Comparison of ENCODE assay signal across 19 mouse cellular contexts in the genomic region with DNA sequence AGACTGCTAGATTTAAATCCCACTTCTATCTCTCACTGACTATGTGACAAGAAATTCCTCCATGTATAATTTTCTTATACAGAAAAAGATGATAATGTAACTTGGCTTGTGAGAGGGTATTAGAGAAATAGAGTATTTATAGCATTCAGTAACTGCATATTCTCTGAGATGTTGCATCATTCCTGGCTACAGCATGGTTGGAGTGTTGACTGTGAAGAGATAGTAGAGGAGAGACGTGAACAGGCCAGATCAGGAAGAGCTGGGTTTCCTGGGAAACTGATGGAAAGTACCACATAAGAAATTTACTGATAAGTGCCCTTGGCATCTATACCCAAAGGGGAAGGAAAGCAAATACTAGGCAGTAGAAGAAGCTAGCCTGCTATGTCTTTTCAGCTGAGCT. TPM values are rescaled to one million over a fixed set of nuclear protein-coding genes. Genes with fewer than 3 reads are reported as not detected.
DNase-seq lines count a peak whose midpoint lies in the region; ATAC-seq and TF ChIP-seq lines count a peak whose summit lies in the region.
"Had no signal": no experiment of that assay in that cellular context is flagged by ENCODE, and none has a peak within 500 bp of the region (broad histone marks: within the 10 kb centered on the region; RNA-seq: fewer than 3 reads in every experiment).

No protein-coding gene starts in this region.

- no peak for TF ChIP-seq EP300 in lung, postnatal 0 days (IDR thresholded peaks at IDR 0.05)
- TF ChIP-seq EP300 in liver, postnatal 0 days (IDR thresholded peaks at IDR 0.05; ENCODE audit: low read depth), result no peak

- no peak for ATAC-seq in liver, embryonic 11.5 days (replicated peaks; ENCODE audit: low FRiP score)
- no peak for ATAC-seq in lung, postnatal 0 days
- peak; percentile 71 for ATAC-seq in liver, postnatal 0 days
- ATAC-seq: forebrain, embryonic 14.5 days had no signal

- H3K79me2 ChIP-seq in liver, adult 2 months (ENCODE audit: control insufficient read depth, insufficient read depth, low read length), result no peaks in the 10 kb centered on the region

- H3K36me3 ChIP-seq in liver, adult 2 months (ENCODE audit: control insufficient read depth, insufficient read depth, low read length), result no peaks in the 10 kb centered on the region
- H3K36me3 ChIP-seq in liver, embryonic 11.5 days (ENCODE audit: control insufficient read depth, insufficient read depth, low read length), result no peaks in the 10 kb centered on the region
- no peaks in the 10 kb centered on the region for H3K36me3 ChIP-seq in lung, postnatal 0 days (ENCODE audit: insufficient read depth, low read length)
- no peaks in the 10 kb centered on the region for H3K36me3 ChIP-seq in liver, postnatal 0 days (replicated peaks; ENCODE audit: insufficient read depth, low read length)
- H3K36me3 ChIP-seq: embryonic facial prominence, embryonic 12.5 days; embryonic facial prominence, embryonic 15.5 days; hindbrain, embryonic 12.5 days; hindbrain, embryonic 15.5 days had no signal

- TF ChIP-seq POLR2A in liver, adult 2 months (IDR thresholded peaks at IDR 0.05; ENCODE audit: extremely low read depth, insufficient read depth, low read length), result no peak

- DNase-seq in liver, adult 2 months (ENCODE audit: extremely low read depth, low read depth, low spot score), result peak; percentile 75
- DNase-seq in liver, embryonic 11.5 days (ENCODE audit: low spot score), result no peak
- peak; percentile 22 for DNase-seq in lung, postnatal 0 days (ENCODE audit: low spot score)
- no peak for DNase-seq in lung, postnatal 36 days
- DNase-seq in liver, postnatal 0 days, result no peak
- DNase-seq in gastrocnemius, adult 2 months, result no peak
- DNase-seq: adrenal gland, adult 8-10 months; adrenal gland, postnatal 25 days; cerebellum, adult 18-20 months; cerebellum, adult 9-10 months; cerebellum, postnatal 14 days; gastrocnemius, postnatal 14 days; heart, adult 11 months had no signal

- WGBS in liver, adult 2 months, result 6% methylated on average over 1 of the region's 1 CpGs
- WGBS in liver, embryonic 11.5 days, result 41% methylated on average over 1 of the region's 1 CpGs
- WGBS in lung, postnatal 0 days, result 20% methylated on average over 1 of the region's 1 CpGs
- 46% methylated on average over 1 of the region's 1 CpGs for WGBS in liver, postnatal 0 days (ENCODE audit: insufficient replicate concordance)

- H3K4me3 ChIP-seq in liver, adult 2 months (ENCODE audit: insufficient read depth, low read depth, low read length), result peak overlapping the region; percentile 30; the same call in 1 of the 2 replicates
- H3K4me3 ChIP-seq in liver, embryonic 11.5 days (ENCODE audit: low read depth, low read length), result no peak overlapping the region
- H3K4me3 ChIP-seq in lung, postnatal 0 days (ENCODE audit: low read depth, low read length), result no peak overlapping the region
- no peak overlapping the region for H3K4me3 ChIP-seq in liver, postnatal 0 days (ENCODE audit: low read depth, low read length)
- H3K4me3 ChIP-seq in gastrocnemius, adult 2 months, result no peak overlapping the region
- H3K4me3 ChIP-seq: embryonic facial prominence, embryonic 12.5 days; embryonic facial prominence, embryonic 15.5 days; hindbrain, embryonic 12.5 days; hindbrain, embryonic 15.5 days had no signal

- peaks cover 9% of the 10 kb centered on the region; the same call in 1 of the 2 replicates for H3K4me1 ChIP-seq in liver, adult 2 months (ENCODE audit: control insufficient read depth, insufficient read depth, low read length)
- no peaks in the 10 kb centered on the region for H3K4me1 ChIP-seq in liver, embryonic 11.5 days (replicated peaks; ENCODE audit: control insufficient read depth, insufficient read depth, low read length)
- H3K4me1 ChIP-seq in lung, postnatal 0 days (ENCODE audit: insufficient read depth, low read depth, low read length), result no peaks in the 10 kb centered on the region
- H3K4me1 ChIP-seq in liver, postnatal 0 days (ENCODE audit: insufficient read depth), result no peaks in the 10 kb centered on the region
- H3K4me1 ChIP-seq: embryonic facial prominence, embryonic 15.5 days; hindbrain, embryonic 12.5 days had no signal

- H3K9ac ChIP-seq in liver, adult 2 months (ENCODE audit: low read depth, low read length), result peak overlapping the region; percentile 64
- no peak overlapping the region for H3K9ac ChIP-seq in liver, embryonic 11.5 days (ENCODE audit: low read depth, low read length)
- no peak overlapping the region for H3K9ac ChIP-seq in lung, postnatal 0 days (replicated peaks; ENCODE audit: low read depth)
- H3K9ac ChIP-seq in liver, postnatal 0 days (replicated peaks), result 0 out of 2 replicates have a peak overlapping the region, but pooled peaks have one; percentile 30
- H3K9ac ChIP-seq: embryonic facial prominence, embryonic 12.5 days; embryonic facial prominence, embryonic 15.5 days; hindbrain, embryonic 12.5 days; hindbrain, embryonic 15.5 days had no signal

- TF ChIP-seq CTCF in liver, adult 2 months (IDR thresholded peaks at IDR 0.05; ENCODE audit: low read depth, low read length), result no peak
- no peak for TF ChIP-seq CTCF in lung, postnatal 0 days (IDR thresholded peaks at IDR 0.05)
- no peak for TF ChIP-seq CTCF in liver, postnatal 0 days (IDR thresholded peaks at IDR 0.05; ENCODE audit: low read depth)
- TF ChIP-seq CTCF in gastrocnemius, adult 2 months (IDR thresholded peaks at IDR 0.05), result no peak

- H3K9me3 ChIP-seq in liver, embryonic 11.5 days (ENCODE audit: control insufficient read depth, low read length), result no peaks in the 10 kb centered on the region
- H3K9me3 ChIP-seq in lung, postnatal 0 days (ENCODE audit: low read length), result no peaks in the 10 kb centered on the region
- H3K9me3 ChIP-seq in liver, postnatal 0 days (ENCODE audit: low read length), result no peaks in the 10 kb centered on the region
- H3K9me3 ChIP-seq: embryonic facial prominence, embryonic 12.5 days; embryonic facial prominence, embryonic 15.5 days; hindbrain, embryonic 12.5 days; hindbrain, embryonic 15.5 days had no signal

- H3K4me2 ChIP-seq in liver, embryonic 11.5 days, result no peak overlapping the region
- no peak overlapping the region for H3K4me2 ChIP-seq in lung, postnatal 0 days (replicated peaks; ENCODE audit: low read depth, low read length)
- H3K4me2 ChIP-seq in liver, postnatal 0 days (ENCODE audit: low read depth, low read length), result peak overlapping the region; percentile 35
- H3K4me2 ChIP-seq: embryonic facial prominence, embryonic 12.5 days; embryonic facial prominence, embryonic 15.5 days; heart, embryonic 11.5 days; hindbrain, embryonic 12.5 days; hindbrain, embryonic 15.5 days had no signal

- peak overlapping the region; percentile 96 for H3K27ac ChIP-seq in liver, adult 2 months (replicated peaks; ENCODE audit: insufficient read depth, low read depth, low read length)
- no peak overlapping the region for H3K27ac ChIP-seq in liver, embryonic 11.5 days (ENCODE audit: low read depth, low read length)
- no peak overlapping the region for H3K27ac ChIP-seq in lung, postnatal 0 days (ENCODE audit: low read length)
- peak overlapping the region; percentile 81 for H3K27ac ChIP-seq in liver, postnatal 0 days (ENCODE audit: low read depth)
- no peak overlapping the region for H3K27ac ChIP-seq in gastrocnemius, adult 2 months
- H3K27ac ChIP-seq: embryonic facial prominence, embryonic 12.5 days; embryonic facial prominence, embryonic 15.5 days; hindbrain, embryonic 12.5 days; hindbrain, embryonic 15.5 days had no signal

- intact Hi-C loops in gastrocnemius, adult 2 months (cut with DNase I), result no loop called here

- no peaks in the 10 kb centered on the region for H3K27me3 ChIP-seq in liver, adult 2 months (ENCODE audit: control insufficient read depth, insufficient read depth, low read length)
- no peaks in the 10 kb centered on the region for H3K27me3 ChIP-seq in liver, embryonic 11.5 days (replicated peaks; ENCODE audit: control insufficient read depth, insufficient read depth, low read length)
- no peaks in the 10 kb centered on the region for H3K27me3 ChIP-seq in lung, postnatal 0 days (replicated peaks; ENCODE audit: insufficient read depth, low read length)
- no peaks in the 10 kb centered on the region for H3K27me3 ChIP-seq in liver, postnatal 0 days (ENCODE audit: insufficient read depth, low read length)
- H3K27me3 ChIP-seq: embryonic facial prominence, embryonic 12.5 days; embryonic facial prominence, embryonic 15.5 days; hindbrain, embryonic 12.5 days; hindbrain, embryonic 15.5 days had no signal

RNA-seq across cellular contexts. Expression of a gene that starts 6.9 kb away (rescaled TPM):
- total RNA-seq in liver, adult 2 months (2014; rRNA removed), result 1,285 and 1,377 TPM in 2 replicates
- polyA plus RNA-seq in liver, adult 2 months (2012; rRNA removed), result 669 and 710 TPM in 2 replicates
- polyA plus RNA-seq in liver, embryonic 11.5 days (2014; fragmentation: Nextera tagmentation; extraction: Ambion mirVana), result 150 and 158 TPM in 2 replicates
- 284 and 285 TPM in 2 replicates for polyA plus RNA-seq in lung, postnatal 0 days (2015; fragmentation: Nextera tagmentation; extraction: Ambion mirVana)
- 372 and 399 TPM in 2 replicates for polyA plus RNA-seq in liver, postnatal 0 days (2015; fragmentation: Nextera tagmentation; extraction: Ambion mirVana)
- 1 to 10 TPM; 7.7 to 9.3 TPM for total RNA-seq in gastrocnemius, adult 2 months (2021)

RNA-seq across cellular contexts. Expression of a gene that starts 54.1 kb away (rescaled TPM):
- 1.5 and 1.9 TPM in 2 replicates for total RNA-seq in liver, adult 2 months (2014; rRNA removed)
- 0.48 and 0.55 TPM in 2 replicates for polyA plus RNA-seq in liver, adult 2 months (2012; rRNA removed)
- 1.5 and 1.6 TPM in 2 replicates for polyA plus RNA-seq in liver, embryonic 11.5 days (2014; fragmentation: Nextera tagmentation; extraction: Ambion mirVana)
- 1.6 and 1.7 TPM in 2 replicates for polyA plus RNA-seq in lung, postnatal 0 days (2015; fragmentation: Nextera tagmentation; extraction: Ambion mirVana)
- polyA plus RNA-seq in liver, postnatal 0 days (2015; fragmentation: Nextera tagmentation; extraction: Ambion mirVana), result 0.51 and 0.75 TPM in 2 replicates
- total RNA-seq in gastrocnemius, adult 2 months (2021), result 1 to 10 TPM; 2.1 to 2.4 TPM

Comparison
In these comparisons a context has a peak if more than half of its experiments do, and no peak if none do; other contexts are left out.
1. DNase-seq: peak in liver, adult 2 months (single experiment) and lung, postnatal 0 days (single experiment); none in liver, embryonic 11.5 days (single experiment), lung, postnatal 36 days (single experiment), liver, postnatal 0 days (single experiment) and gastrocnemius, adult 2 months (single experiment).
2. H3K27ac ChIP-seq: peak in liver, adult 2 months (single experiment) and liver, postnatal 0 days (single experiment); none in liver, embryonic 11.5 days (single experiment), lung, postnatal 0 days (single experiment) and gastrocnemius, adult 2 months (single experiment).
3. H3K9ac ChIP-seq: peak in liver, adult 2 months (single experiment) and liver, postnatal 0 days (single experiment); none in liver, embryonic 11.5 days (single experiment) and lung, postnatal 0 days (single experiment).